Mouse (Mus musculus) kidney, embryonic 14.5 days (tissue): ENCODE measurements at regions not wholly inside any gene's neighbourhood (a gene's known extent, or its start where the extent isn't known, plus 50 kb on each side); places are given as distances from the start of the nearest gene placed in this dataset.

Experiments
- ATAC-seq: fragments of 200-750 bp; cut with Nextera tagmentation; 2 replicates; pipeline ENCODE4 v1.8.0; 2017; ENCODE audit warnings: moderate number of reproducible peaks, mild to moderate bottlenecking, moderate TSS enrichment, moderate library complexity; ENCODE audit not compliant: low FRiP score, low TSS enrichment
- H3K27ac ChIP-seq: fragments of 300-500 bp; sonication (generic); 2 replicates; pipeline ENCODE4 v1.5.1; 2014; ENCODE audit warnings: low read depth, mild to moderate bottlenecking, low read length, moderate library complexity, mixed read lengths
- H3K27me3 ChIP-seq: fragments of 300-500 bp; sonication (generic); 2 replicates; pipeline ENCODE4 v1.6.1; 2014; ENCODE audit warnings: mild to moderate bottlenecking, low read length; ENCODE audit not compliant: control insufficient read depth, insufficient read depth
- H3K36me3 ChIP-seq: fragments of 300-500 bp; sonication (generic); 2 replicates; pipeline ENCODE4 v1.6.1; 2014; ENCODE audit warnings: low read length, mixed read lengths; ENCODE audit not compliant: control insufficient read depth, insufficient read depth
- H3K4me1 ChIP-seq: fragments of 300-500 bp; sonication (generic); 2 replicates; pipeline ENCODE4 v1.6.1; 2014; ENCODE audit warnings: low read length, mixed read lengths; ENCODE audit not compliant: control insufficient read depth, insufficient read depth
- H3K4me2 ChIP-seq: fragments of 300-500 bp; sonication (generic); replicated peaks from 2 replicates; pipeline ENCODE4 v1.6.1; 2014; ENCODE audit warnings: low read depth, mild to moderate bottlenecking, low read length
- H3K4me3 ChIP-seq: fragments of 300-500 bp; sonication (generic); 2 replicates; pipeline ENCODE4 v1.5.1; 2014; ENCODE audit warnings: mild to moderate bottlenecking, low read length
- H3K9ac ChIP-seq: fragments of 300-500 bp; sonication (generic); 2 replicates; pipeline ENCODE4 v1.6.1; 2014; ENCODE audit warnings: low read depth, mild to moderate bottlenecking, low read length, moderate library complexity
- H3K9me3 ChIP-seq: fragments of 300-500 bp; sonication (generic); 2 replicates; pipeline ENCODE4 v1.6.1; 2016; ENCODE audit warnings: low read length; ENCODE audit not compliant: control insufficient read depth
- WGBS: fragments of 180-500 bp; shearing (Covaris S2); extraction: QIAGEN DNeasy Blood & Tissue Kit; methylation state at CpG from one replicate; pipeline ENCODE4 v1.1.7; 2014; 5-methylcytosine and 5-hydroxymethylcytosine counted together

DNA sequence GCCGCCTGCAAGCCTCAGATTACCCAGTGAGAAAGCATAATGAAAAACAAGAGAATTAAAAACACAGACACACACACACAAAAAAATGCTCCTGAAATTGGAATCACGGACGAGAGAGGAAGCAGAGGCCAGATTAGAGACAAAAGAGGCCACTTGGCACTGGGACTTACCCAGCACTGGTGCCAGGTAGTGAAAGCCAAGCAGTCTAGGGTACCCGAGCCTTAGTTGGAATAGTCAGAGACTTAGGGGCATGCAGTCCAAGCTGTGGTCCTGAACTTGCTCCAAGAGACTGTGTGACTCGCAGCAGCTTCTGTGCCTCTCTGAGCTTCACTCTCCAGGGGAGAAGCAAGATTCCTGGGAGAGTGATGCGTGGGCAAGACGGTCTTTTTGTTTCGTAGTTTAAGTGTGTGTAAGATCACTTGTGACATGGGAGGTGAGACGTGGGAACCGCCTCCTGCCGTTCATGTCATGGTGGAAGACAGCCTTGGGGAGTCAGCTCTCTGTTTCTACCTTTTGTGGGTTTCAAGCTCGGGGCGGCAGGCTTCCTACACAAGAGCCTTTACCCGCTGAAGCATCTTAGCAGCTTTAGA lies 420.8 kb downstream of the Ptpru start:
- H3K4me3 ChIP-seq: no peak overlapping the region
- WGBS: 76% methylated on average over 14 of the region's 14 CpGs

DNA sequence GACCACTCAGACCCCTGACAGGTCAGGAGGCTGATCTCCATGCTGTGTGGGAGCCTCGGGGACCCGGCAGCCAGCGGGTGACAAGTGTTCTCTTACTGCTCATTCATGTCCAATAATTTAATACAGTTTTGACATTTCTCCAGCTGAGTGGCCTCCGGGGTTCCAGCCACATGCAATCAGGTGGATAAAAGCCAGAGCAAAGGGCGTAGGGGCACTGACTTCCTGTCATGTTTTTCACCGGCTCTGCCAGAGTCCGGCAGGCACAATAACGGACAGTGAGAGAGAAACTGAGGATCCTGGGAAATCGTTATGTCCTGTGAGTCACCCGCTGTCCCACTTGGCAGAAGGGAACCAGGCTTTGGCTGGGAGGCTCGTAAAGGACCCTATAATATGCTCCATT lies 412.8 kb downstream of the Ptpru start:
- no peak overlapping the region for H3K9ac ChIP-seq
- H3K4me1 ChIP-seq: no peaks in the 10 kb centered on the region
- H3K36me3 ChIP-seq: no peaks in the 10 kb centered on the region
- no peaks in the 10 kb centered on the region for H3K27me3 ChIP-seq
- 53% methylated on average over 11 of the region's 11 CpGs for WGBS
- no peaks in the 10 kb centered on the region for H3K9me3 ChIP-seq
- no peak overlapping the region for H3K4me2 ChIP-seq
- H3K4me3 ChIP-seq: no peak overlapping the region
- no peak overlapping the region for H3K27ac ChIP-seq
- ATAC-seq: no peak

More for the DNA sequence above, 420.8 kb downstream of the Ptpru start:
- Histone ChIP-seq H3K27me3 (no peaks in the 10 kb centered on the region), H3K4me1 (no peaks in the 10 kb centered on the region), H3K36me3 (no peaks in the 10 kb centered on the region), H3K4me2 (no peak overlapping the region), H3K9ac (no peak overlapping the region), H3K27ac (no peak overlapping the region), H3K9me3 (no peaks in the 10 kb centered on the region)
- ATAC-seq: no peak

DNA sequence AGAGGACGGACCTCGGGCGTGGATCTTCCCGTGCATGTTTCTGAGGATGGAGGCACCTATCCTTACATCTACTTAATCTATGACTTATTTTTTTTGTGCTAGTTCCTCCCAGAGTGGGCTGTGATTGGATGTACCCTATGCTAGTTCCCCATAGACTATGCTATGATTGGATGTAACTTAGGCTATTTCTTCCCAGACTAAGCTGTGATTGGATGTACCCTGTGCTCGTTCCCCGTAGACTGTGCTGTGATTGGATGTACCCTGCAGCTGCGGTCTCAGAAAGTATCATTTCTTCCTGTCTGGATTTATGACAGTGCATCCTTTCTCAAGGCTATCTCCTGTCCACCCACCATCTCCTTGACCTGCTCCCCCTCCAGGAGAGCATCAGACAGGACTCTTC lies 410.2 kb downstream of the Ptpru start:
- no peak overlapping the region for H3K4me2 ChIP-seq
- H3K36me3 ChIP-seq: no peaks in the 10 kb centered on the region
- H3K4me3 ChIP-seq: no peak overlapping the region
- 88% methylated on average over 7 of the region's 7 CpGs for WGBS
- no peak overlapping the region for H3K9ac ChIP-seq
- no peaks in the 10 kb centered on the region for H3K9me3 ChIP-seq
- no peak overlapping the region for H3K27ac ChIP-seq
- H3K4me1 ChIP-seq: no peaks in the 10 kb centered on the region
- no peaks in the 10 kb centered on the region for H3K27me3 ChIP-seq
- ATAC-seq: no peak

DNA sequence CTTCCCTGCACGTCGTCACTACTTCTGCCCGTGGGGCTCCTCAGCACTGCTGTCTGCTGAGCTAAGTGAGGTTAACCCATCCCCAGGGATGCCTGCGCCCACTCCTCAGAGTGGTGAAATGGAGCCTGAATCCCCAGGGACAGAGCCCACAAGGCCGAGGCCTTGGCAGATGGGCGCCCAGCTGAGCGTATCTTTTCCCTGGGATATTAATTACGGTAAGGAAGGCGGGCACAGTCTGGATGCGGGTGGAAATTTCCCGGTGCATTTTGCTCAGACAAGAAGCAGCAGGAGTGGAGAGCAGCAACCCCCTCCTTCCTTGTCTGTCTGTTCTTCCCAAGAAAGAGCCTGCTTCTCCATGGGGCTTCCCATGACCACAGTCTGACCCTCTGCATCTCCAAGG lies 408.7 kb downstream of the Ptpru start:
- 39% methylated on average over 11 of the region's 11 CpGs for WGBS
- H3K27ac ChIP-seq: no peak overlapping the region
- no peak overlapping the region for H3K9ac ChIP-seq
- no peak overlapping the region for H3K4me2 ChIP-seq
- H3K4me1 ChIP-seq: no peaks in the 10 kb centered on the region
- H3K36me3 ChIP-seq: no peaks in the 10 kb centered on the region
- 0 out of 2 replicates have a peak, but pooled peaks have one; percentile 29 for ATAC-seq
- no peaks in the 10 kb centered on the region for H3K27me3 ChIP-seq
- no peak overlapping the region for H3K4me3 ChIP-seq
- no peaks in the 10 kb centered on the region for H3K9me3 ChIP-seq

DNA sequence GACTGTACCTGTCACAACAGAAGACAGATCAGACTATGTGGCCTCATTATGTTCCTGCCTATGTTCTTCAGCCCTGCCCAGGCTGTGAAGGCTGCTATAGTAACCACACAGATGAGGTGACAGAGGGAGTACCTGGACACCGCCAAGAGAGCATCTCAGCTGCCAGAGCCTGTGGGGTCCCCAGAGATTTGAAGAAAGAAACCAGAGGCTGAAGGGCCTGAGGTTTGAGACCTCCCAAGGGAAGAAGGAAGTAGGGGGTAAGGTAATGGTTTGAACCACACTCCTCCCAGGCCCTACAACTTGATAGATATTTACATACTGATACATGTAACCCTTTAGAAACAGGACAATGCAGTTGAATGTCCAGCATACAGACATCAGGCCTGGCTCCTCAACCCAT lies 407.7 kb downstream of the Ptpru start:
- H3K9ac ChIP-seq: no peak overlapping the region
- no peak for ATAC-seq
- no peak overlapping the region for H3K4me3 ChIP-seq
- no peak overlapping the region for H3K27ac ChIP-seq
- H3K4me1 ChIP-seq: no peaks in the 10 kb centered on the region
- H3K36me3 ChIP-seq: no peaks in the 10 kb centered on the region
- 90% methylated on average over 1 of the region's 1 CpGs for WGBS
- H3K4me2 ChIP-seq: no peak overlapping the region
- H3K9me3 ChIP-seq: no peaks in the 10 kb centered on the region
- no peaks in the 10 kb centered on the region for H3K27me3 ChIP-seq

GRCm38 (mm10) chr4:131431188-131431587 lies 406.9 kb downstream of the Ptpru start:
- H3K9ac ChIP-seq: no peak overlapping the region
- no peak overlapping the region for H3K4me2 ChIP-seq
- no peak overlapping the region for H3K27ac ChIP-seq
- no peaks in the 10 kb centered on the region for H3K27me3 ChIP-seq
- WGBS: 9% methylated on average over 5 of the region's 5 CpGs
- no peak for ATAC-seq
- no peak overlapping the region for H3K4me3 ChIP-seq
- H3K4me1 ChIP-seq: no peaks in the 10 kb centered on the region
- no peaks in the 10 kb centered on the region for H3K36me3 ChIP-seq
- H3K9me3 ChIP-seq: no peaks in the 10 kb centered on the region

- H3K4me3 ChIP-seq: no peak overlapping the region
- no peaks in the 10 kb centered on the region for H3K27me3 ChIP-seq
- 61% methylated on average over 13 of the region's 13 CpGs for WGBS
- H3K27ac ChIP-seq: no peak overlapping the region
- no peaks in the 10 kb centered on the region for H3K36me3 ChIP-seq
- H3K4me1 ChIP-seq: no peaks in the 10 kb centered on the region
- no peak overlapping the region for H3K4me2 ChIP-seq
- H3K9ac ChIP-seq: no peak overlapping the region
- ATAC-seq: no peak
- no peaks in the 10 kb centered on the region for H3K9me3 ChIP-seq
Observed at GRCm38 (mm10) chr4:131432591-131433177, 405.4 kb downstream of the Ptpru start.

GRCm38 (mm10) chr4:131435222-131435621 lies 402.9 kb downstream of the Ptpru start:
- Histone ChIP-seq H3K36me3 (no peaks in the 10 kb centered on the region), H3K4me1 (no peaks in the 10 kb centered on the region), H3K27ac (no peak overlapping the region), H3K9ac (no peak overlapping the region), H3K4me2 (no peak overlapping the region), H3K27me3 (no peaks in the 10 kb centered on the region), H3K9me3 (no peaks in the 10 kb centered on the region), H3K4me3 (no peak overlapping the region)
- no peak for ATAC-seq
- WGBS: 70% methylated on average over 12 of the region's 12 CpGs

GRCm38 (mm10) chr4:131438403-131438802 lies 399.7 kb downstream of the Ptpru start:
- ATAC-seq: no peak
- Histone ChIP-seq H3K36me3 (no peaks in the 10 kb centered on the region), H3K9me3 (no peaks in the 10 kb centered on the region), H3K27me3 (no peaks in the 10 kb centered on the region), H3K27ac (no peak overlapping the region), H3K4me1 (no peaks in the 10 kb centered on the region), H3K4me3 (no peak overlapping the region), H3K4me2 (no peak overlapping the region), H3K9ac (no peak overlapping the region)
- WGBS: 88% methylated on average over 2 of the region's 2 CpGs
